Mouse (Mus musculus) hindbrain, embryonic 14.5 days (tissue): ENCODE data around the gene Ugt1a6b. TPM values are rescaled to one million over a fixed set of nuclear protein-coding genes. Genes with fewer than 3 reads are reported as not detected.

ENCODE experiments used
- ATAC-seq: fragments of 200-750 bp; cut with Nextera tagmentation; 2 replicates; pipeline ENCODE4 v1.8.0; 2017; ENCODE audit warnings: moderate number of reproducible peaks, mild to moderate bottlenecking, moderate TSS enrichment, moderate library complexity; ENCODE audit not compliant: low FRiP score
- DNase-seq: peaks from one replicate; pipeline ENCODE4 v3.0.0-alpha.2; 2015; ENCODE audit warnings: low spot score
- H3K27ac ChIP-seq: fragments of 300-500 bp; sonication (generic); 2 replicates; pipeline ENCODE4 v1.5.1; 2014; ENCODE audit warnings: mild to moderate bottlenecking, moderate library complexity
- H3K27me3 ChIP-seq: fragments of 300-500 bp; sonication (generic); 2 replicates; pipeline ENCODE4 v1.6.1; 2014; ENCODE audit warnings: mild to moderate bottlenecking, low read length, mixed read lengths; ENCODE audit not compliant: control insufficient read depth, insufficient read depth
- H3K36me3 ChIP-seq: fragments of 300-500 bp; sonication (generic); replicated peaks from 2 replicates; pipeline ENCODE4 v1.6.1; 2014; ENCODE audit not compliant: control insufficient read depth, insufficient read depth
- H3K4me1 ChIP-seq: fragments of 300-500 bp; sonication (generic); replicated peaks from 2 replicates; pipeline ENCODE4 v1.6.1; 2014; ENCODE audit warnings: antibody characterized with exemption, low read length, mixed read lengths; ENCODE audit not compliant: control insufficient read depth, insufficient read depth
- H3K4me2 ChIP-seq: fragments of 300-500 bp; sonication (generic); replicated peaks from 2 replicates; pipeline ENCODE4 v1.6.1; 2014; ENCODE audit warnings: mild to moderate bottlenecking, moderate library complexity
- H3K4me3 ChIP-seq: fragments of 300-500 bp; sonication (generic); replicated peaks from 2 replicates; pipeline ENCODE4 v1.5.1; 2014; ENCODE audit warnings: mild to moderate bottlenecking, low read length
- H3K9ac ChIP-seq: fragments of 300-500 bp; sonication (generic); 2 replicates; pipeline ENCODE4 v1.6.1; 2014
- H3K9me3 ChIP-seq: fragments of 300-500 bp; sonication (generic); 2 replicates; pipeline ENCODE4 v1.6.1; 2016; ENCODE audit warnings: low read length; ENCODE audit not compliant: control insufficient read depth
- WGBS: fragments of 180-500 bp; shearing (Covaris S2); extraction: QIAGEN DNeasy Blood & Tissue Kit; methylation state at CpG from one replicate; pipeline ENCODE4 v1.1.7; 2014; 5-methylcytosine and 5-hydroxymethylcytosine counted together
- polyA plus RNA-seq: library from polyadenylated mRNA; unstranded; fragments of >200 nt; fragmentation: Nextera tagmentation; extraction: Ambion mirVana; gene quantifications from 2 replicates; pipeline ENCODE4 v1.2.1, GENCODE M21; 2014

The Ugt1a6b gene
- polyA plus RNA-seq, 1 experiment from 2014 or later = 3.8 TPM

GRCm38 (mm10) chr1:88250023-88250422, 147.0 kb downstream of the Ugt1a6b start:
- Histone ChIP-seq H3K36me3 (no peaks in the 10 kb centered on the region), H3K4me1 (no peaks in the 10 kb centered on the region), H3K9ac (no peak overlapping the region), H3K27ac (no peak overlapping the region), H3K27me3 (no peaks in the 10 kb centered on the region), H3K9me3 (peaks cover 97% of the 10 kb centered on the region), H3K4me2 (no peak overlapping the region), H3K4me3 (no peak overlapping the region)
- WGBS = 86% methylated on average over 5 of the region's 5 CpGs
- ATAC-seq (no peak), DNase-seq (no peak)

DNA sequence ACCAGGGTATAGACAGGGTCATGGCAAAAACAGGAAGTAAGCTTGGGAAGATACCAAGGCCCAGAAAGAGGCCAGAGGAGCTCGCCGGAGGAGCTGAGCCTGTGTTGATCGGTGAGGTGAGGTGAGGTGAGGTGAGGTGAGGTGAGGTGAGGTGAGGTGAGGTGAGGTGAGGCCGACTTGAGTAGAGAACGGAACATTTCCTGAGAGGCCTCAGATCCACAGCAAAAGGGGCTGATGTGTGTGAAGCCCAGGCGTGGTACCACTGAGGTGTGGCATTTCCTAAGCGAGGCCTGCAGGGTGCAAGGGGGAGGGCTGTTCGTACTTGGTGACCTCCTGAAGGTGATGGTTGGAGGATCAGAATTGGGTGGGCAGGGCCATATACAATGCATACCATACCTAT, 150.1 kb downstream of the Ugt1a6b start:
- no peaks in the 10 kb centered on the region for H3K4me1 ChIP-seq
- H3K4me2 ChIP-seq = no peak overlapping the region
- no peak for ATAC-seq
- peaks cover 95% of the 10 kb centered on the region for H3K9me3 ChIP-seq
- H3K9ac ChIP-seq = no peak overlapping the region
- DNase-seq = no peak
- no peak overlapping the region for H3K27ac ChIP-seq
- H3K27me3 ChIP-seq = no peaks in the 10 kb centered on the region
- H3K36me3 ChIP-seq = no peaks in the 10 kb centered on the region
- WGBS = 77% methylated on average over 8 of the region's 8 CpGs
- H3K4me3 ChIP-seq = no peak overlapping the region

GRCm38 (mm10) chr1:88253540-88253939, 150.5 kb downstream of the Ugt1a6b start:
- no peak for DNase-seq
- no peaks in the 10 kb centered on the region for H3K27me3 ChIP-seq
- peaks cover 91% of the 10 kb centered on the region for H3K9me3 ChIP-seq
- H3K36me3 ChIP-seq = no peaks in the 10 kb centered on the region
- H3K9ac ChIP-seq = no peak overlapping the region
- H3K4me2 ChIP-seq = no peak overlapping the region
- ATAC-seq = no peak
- no peak overlapping the region for H3K4me3 ChIP-seq
- WGBS = 75% methylated on average over 6 of the region's 6 CpGs
- no peaks in the 10 kb centered on the region for H3K4me1 ChIP-seq
- H3K27ac ChIP-seq = no peak overlapping the region

- no peak for DNase-seq
- Histone ChIP-seq H3K4me2 (no peak overlapping the region), H3K4me3 (no peak overlapping the region), H3K36me3 (0 out of 2 replicates have a peak, but pooled peaks cover under 1% of the 10 kb centered on the region), H3K27me3 (no peaks in the 10 kb centered on the region), H3K9me3 (peaks cover 77% of the 10 kb centered on the region), H3K4me1 (no peaks in the 10 kb centered on the region), H3K9ac (no peak overlapping the region), H3K27ac (no peak overlapping the region)
- WGBS = 89% methylated on average over 12 of the region's 12 CpGs
- no peak for ATAC-seq
Measured at GRCm38 (mm10) chr1:88254793-88255465, 151.9 kb downstream of the Ugt1a6b start.

- Histone ChIP-seq H3K4me2 (no peak overlapping the region), H3K4me1 (no peaks in the 10 kb centered on the region), H3K36me3 (0 out of 2 replicates have a peak, but pooled peaks cover 5% of the 10 kb centered on the region), H3K4me3 (no peak overlapping the region), H3K9me3 (peaks cover 71% of the 10 kb centered on the region), H3K27ac (no peak overlapping the region), H3K27me3 (no peaks in the 10 kb centered on the region), H3K9ac (no peak overlapping the region)
- 66% methylated on average over 2 of the region's 2 CpGs for WGBS
- no peak for DNase-seq
- ATAC-seq = no peak
Measured at GRCm38 (mm10) chr1:88255466-88255857, 152.4 kb downstream of the Ugt1a6b start.

DNA sequence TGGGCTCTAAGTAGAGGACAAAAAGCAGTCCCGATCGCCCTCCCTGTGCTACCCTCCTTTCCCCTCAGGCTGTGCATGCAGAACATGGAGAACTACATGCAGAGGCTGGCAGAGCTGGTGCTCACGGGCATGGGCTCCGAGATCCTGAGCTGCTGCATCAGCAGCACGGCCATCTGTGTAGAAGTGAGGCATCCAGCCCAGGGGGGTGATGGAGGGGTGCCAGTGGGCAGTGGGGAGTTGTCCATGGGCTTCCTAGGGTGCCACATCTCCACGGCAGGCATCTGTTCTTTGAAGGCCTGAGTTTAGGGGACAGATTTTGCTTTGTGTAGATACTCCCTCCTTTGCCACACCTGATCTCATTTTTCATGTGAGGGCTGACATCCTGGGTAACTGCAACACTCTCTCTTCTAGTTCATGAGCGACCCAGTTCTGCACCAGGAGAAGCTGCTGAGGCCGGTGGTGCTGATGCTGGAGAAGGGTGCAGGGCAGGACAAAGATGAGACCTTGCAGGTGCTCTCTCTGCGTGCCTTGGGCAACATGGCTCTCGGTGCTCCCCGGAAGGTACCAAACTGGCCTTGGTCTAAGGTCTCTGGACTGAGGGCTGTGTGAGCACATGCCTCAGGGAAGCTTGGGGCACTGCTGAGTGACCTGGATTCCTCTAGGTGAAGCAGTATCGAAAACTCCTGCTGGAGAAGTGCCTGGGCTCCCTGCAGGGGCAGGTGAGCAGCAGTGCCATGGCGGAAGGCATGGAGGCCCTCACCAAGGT, 153.1 kb downstream of the Ugt1a6b start:
- WGBS = 81% methylated on average over 13 of the region's 13 CpGs
- H3K27ac ChIP-seq = no peak overlapping the region
- ATAC-seq = no peak
- no peaks in the 10 kb centered on the region for H3K4me1 ChIP-seq
- peaks cover 12% of the 10 kb centered on the region; the same call in 1 of the 2 replicates for H3K36me3 ChIP-seq
- peaks cover 64% of the 10 kb centered on the region for H3K9me3 ChIP-seq
- no peaks in the 10 kb centered on the region for H3K27me3 ChIP-seq
- DNase-seq = no peak
- H3K4me3 ChIP-seq = no peak overlapping the region
- H3K4me2 ChIP-seq = no peak overlapping the region
- no peak overlapping the region for H3K9ac ChIP-seq

DNA sequence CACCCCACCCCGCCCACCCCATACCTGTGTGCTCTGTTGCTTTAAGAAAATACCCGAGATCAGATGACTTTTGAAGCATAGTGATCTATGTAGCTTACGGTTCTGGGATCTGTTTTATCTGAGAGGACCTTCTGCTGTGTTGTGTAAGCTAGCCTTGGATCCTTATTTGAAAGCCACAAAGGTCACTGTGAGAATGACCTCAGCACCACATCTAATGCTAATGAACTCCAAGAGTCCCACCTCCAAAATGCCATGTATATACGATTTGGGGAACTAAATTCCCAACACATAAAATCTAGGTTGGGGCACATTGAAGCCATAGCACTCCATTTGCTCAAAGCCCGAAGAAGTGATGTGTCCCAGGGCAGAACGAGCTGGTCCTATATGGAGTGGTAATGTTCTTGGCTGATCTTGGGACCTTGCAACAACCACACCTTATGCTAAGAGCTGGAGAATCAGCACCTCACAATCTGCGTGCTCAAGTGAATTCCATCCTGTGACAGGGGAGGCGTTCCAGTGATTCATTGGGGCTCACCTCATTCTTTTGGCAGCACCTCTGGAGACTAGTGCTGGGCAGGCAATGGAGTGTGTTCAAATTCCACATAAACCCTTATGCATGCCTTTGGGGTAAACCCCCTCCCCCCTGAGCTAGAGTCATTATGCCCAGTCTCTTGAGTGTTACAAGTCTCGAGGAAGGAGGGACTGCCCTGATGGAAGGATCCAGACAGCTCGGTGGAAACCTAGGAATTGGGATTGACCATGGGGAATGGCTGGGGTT, 154.0 kb downstream of the Ugt1a6b start:
- H3K4me3 ChIP-seq = no peak overlapping the region
- H3K27me3 ChIP-seq = no peaks in the 10 kb centered on the region
- no peak overlapping the region for H3K27ac ChIP-seq
- 81% methylated on average over 10 of the region's 10 CpGs for WGBS
- H3K4me1 ChIP-seq = no peaks in the 10 kb centered on the region
- DNase-seq = no peak
- no peak overlapping the region for H3K4me2 ChIP-seq
- ATAC-seq = no peak
- peaks cover 18% of the 10 kb centered on the region for H3K36me3 ChIP-seq
- H3K9ac ChIP-seq = no peak overlapping the region
- H3K9me3 ChIP-seq = peaks cover 58% of the 10 kb centered on the region

- Histone ChIP-seq H3K27ac (no peak overlapping the region), H3K9me3 (peaks cover 52% of the 10 kb centered on the region), H3K27me3 (no peaks in the 10 kb centered on the region), H3K9ac (no peak overlapping the region), H3K4me1 (no peaks in the 10 kb centered on the region), H3K4me2 (no peak overlapping the region), H3K4me3 (no peak overlapping the region), H3K36me3 (peaks cover 24% of the 10 kb centered on the region)
- ATAC-seq (no peak), DNase-seq (no peak)
- WGBS = 83% methylated on average over 6 of the region's 6 CpGs
Measured at GRCm38 (mm10) chr1:88257681-88258080, 154.6 kb downstream of the Ugt1a6b start.

GRCm38 (mm10) chr1:88258361-88258760, 155.3 kb downstream of the Ugt1a6b start:
- no peak for DNase-seq
- Histone ChIP-seq H3K36me3 (peaks cover 31% of the 10 kb centered on the region), H3K4me2 (no peak overlapping the region), H3K27ac (no peak overlapping the region), H3K27me3 (no peaks in the 10 kb centered on the region), H3K9me3 (peaks cover 45% of the 10 kb centered on the region), H3K9ac (no peak overlapping the region), H3K4me1 (no peaks in the 10 kb centered on the region), H3K4me3 (no peak overlapping the region)
- no peak for ATAC-seq
- 61% methylated on average over 6 of the region's 6 CpGs for WGBS
